Mouse (Mus musculus): ENCODE results near the gene Phyh. TPM values are rescaled to one million over a fixed set of nuclear protein-coding genes. Genes with fewer than 3 reads are reported as not detected.
"Not testable (repeated sequence)": the region's sequence is repeated elsewhere in the genome, so short reads cannot be mapped to it uniquely, and the experiment has no call there.

Gene Phyh
- total RNA-seq, 2 experiments from 2014 or later: 39.0 to 58.0 TPM

DNA sequence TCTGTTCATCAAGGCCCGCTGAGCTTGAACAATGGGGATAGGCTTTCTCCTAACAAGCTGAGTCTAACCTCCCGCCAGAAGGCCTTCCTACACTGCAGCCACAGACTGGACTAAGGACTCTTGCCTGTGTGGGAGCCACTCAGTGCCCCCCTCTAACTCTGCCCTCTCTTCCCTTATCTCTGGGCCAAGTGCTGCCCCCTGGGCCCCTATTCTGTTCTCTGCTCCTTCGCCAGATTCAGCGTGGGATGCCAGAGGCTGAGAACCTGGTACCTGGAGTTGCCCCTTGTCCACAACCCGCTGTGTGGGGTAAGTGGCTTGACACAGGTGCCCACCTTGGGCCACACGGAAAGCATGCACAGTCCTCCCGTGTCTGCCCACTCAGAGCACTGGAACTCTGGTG is 4.9 kb upstream of the Phyh start:
- no peak for ATAC-seq (replicated peaks; ENCODE audit: poor library complexity, severe bottlenecking)

DNA sequence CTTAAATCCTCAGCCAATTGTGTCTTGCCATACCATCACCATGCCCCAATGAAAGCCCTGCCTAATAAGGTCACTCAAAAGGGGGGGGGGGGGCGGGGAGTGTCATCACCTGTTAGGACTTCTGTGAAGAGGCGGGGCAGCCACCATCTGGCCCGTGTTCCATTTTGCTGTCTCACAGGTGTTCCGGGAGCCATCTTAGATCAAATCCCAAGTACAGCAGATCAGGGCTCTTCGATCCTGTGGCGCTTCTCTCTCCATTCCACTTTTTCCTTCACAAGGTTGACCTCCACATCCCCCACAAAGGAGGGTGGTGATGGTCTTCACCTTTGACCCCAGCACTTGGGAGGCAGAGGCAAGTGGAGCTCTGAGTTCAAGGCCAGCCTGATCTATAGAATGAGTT is 2.8 kb upstream of the Phyh start:
- no peak for ATAC-seq (replicated peaks; ENCODE audit: poor library complexity, severe bottlenecking)

DNA sequence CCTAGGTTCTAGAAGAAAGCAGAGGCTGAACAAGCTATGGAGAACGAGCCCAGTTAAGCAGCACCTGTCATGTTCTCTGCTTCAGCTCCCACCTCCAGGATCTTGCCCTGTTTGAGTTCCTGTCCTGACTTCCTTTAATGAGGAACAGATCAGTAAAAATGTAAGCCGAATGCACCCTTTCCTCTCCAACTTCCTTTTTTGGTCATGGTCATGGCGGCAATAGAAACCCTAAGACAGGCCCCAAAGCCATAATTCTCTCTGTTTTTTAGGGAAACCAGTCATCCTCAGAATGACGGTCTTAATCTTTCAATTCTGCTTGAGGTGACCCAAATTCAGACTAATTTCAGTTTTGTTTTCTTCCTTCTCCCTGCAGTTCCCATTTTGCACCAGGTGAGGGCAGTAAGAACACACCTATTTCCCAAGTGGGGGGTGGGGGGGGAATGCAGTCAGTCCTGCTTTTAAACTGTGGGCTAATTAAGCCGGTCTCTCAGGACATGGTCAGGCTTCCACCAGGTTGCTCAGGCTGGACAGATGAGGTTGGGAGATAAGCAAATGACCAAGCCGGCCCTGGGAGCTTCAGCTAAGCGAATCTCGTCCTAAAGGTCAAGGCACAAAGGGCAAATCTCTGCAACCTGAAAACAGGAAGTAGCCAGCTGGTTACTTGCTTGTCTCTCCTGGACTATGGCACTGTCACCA is 1.3 kb upstream of the Phyh start:
- peak; percentile 63 for ATAC-seq (replicated peaks; ENCODE audit: poor library complexity, severe bottlenecking)

DNA sequence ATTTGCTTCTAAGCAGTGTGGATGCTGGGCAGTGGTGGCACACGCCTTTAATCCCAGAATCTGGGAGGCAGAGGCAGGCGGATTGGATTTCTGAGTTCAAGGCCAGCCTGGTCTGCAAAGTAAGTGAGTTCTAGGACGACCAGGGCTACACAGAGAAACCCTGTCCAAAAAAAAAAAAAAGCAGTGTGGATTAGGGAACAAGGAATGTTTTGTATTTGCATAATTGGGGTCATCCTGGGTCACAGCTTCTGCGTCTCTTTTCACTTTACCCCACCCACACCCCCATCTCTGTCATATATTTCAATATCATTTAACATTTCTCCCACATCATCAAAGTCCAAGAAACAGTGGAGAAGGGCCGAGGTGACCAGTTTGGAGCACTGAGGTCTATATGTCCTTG is 2.2 kb downstream of the Phyh start:
- no peak for ATAC-seq (replicated peaks; ENCODE audit: poor library complexity, severe bottlenecking)

DNA sequence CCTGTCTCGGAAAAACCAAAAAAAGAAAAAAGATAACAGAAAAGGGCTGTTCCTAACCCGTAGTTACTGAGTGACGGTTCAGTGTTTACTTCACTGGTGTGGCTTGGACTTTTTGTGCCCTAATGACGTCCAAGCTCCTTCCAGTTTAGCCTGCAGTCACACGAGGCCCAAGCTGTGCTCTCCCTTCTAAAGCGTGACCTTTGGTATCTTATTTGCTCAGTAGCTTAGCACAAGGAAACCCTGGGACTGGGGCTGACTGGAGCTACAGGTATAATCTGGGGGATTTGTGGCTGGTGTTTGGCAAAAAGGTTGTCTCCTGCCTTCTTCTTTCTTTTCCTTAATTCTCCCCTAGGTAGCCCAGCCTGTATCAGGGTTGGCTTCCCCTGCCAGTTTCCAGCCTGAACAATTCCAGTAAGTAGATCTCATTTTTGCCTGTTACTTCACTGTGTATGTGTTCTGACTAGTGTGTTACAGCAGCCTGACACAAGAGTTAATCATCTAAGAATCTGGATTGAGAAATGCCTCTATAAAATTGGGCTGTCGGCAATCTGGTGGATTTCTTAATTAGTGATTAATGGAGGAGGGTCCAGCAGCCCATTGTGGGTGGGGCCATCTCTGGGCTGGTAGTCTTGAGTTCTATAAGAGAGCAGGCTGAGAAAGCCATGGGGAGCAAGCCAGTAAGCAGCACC is 3.8 kb downstream of the Phyh start:
- ATAC-seq (replicated peaks; ENCODE audit: poor library complexity, severe bottlenecking): no peak

DNA sequence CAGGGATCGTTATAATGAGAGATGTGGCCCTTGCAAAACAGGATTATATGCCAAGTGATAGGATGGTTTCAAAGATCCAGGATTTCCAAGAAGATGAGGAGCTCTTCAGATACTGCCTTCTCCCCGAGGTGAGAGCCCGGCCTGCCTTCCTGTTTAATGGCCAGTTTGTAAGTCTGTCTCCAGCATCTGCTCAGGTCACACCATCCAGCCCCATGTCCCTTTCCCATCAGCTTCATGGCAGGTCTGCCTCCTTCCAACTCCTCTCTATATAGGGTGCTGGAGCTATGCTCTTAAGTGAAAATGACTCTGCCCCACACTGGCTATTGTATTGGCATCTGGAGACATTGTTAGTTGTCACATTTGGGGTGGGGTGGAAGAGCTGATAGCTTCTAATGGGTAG is 8.6 kb downstream of the Phyh start:
- ATAC-seq (replicated peaks; ENCODE audit: poor library complexity, severe bottlenecking): no peak

DNA sequence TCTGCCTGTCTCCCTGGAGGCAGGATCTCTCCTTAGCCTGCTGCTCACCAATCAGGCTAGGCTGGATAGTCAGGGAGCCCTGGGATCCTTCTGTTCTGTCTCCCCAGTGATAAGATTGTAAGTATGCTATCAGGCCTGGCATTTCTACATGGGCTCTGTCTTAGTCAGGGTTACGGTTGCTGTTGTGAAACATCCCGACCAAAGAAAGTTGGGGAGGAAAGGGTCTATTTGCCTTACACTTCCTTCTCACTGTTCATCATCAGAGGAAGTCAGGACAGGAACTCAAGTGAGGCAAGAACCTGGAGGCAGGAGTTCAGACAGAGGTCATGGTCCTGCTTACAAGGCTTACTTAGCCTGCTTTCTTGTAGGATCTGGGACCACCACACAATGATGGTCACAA is 10.4 kb downstream of the Phyh start:
- peak; percentile 95 for ATAC-seq (replicated peaks; ENCODE audit: poor library complexity, severe bottlenecking)

DNA sequence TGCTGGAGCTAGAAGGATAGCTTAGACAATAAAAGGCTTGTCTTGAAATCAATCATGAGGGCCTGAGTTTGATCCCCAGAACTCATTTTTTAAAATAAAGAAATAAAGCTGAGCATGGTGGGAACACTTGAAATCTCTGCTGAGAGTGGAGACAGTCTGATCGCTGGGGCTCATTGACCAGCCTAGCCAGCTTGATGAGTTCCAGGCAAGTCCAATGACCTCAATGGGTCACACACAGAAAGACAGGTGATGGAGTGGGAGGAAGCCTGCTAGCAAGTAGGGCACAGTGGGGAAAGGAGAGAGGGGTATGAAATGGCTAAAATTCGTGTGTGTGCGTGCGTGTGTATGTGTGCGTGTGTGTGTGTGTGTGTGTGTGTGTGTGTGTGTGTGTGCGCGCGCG is 15.7 kb downstream of the Phyh start:
- ATAC-seq (replicated peaks; ENCODE audit: poor library complexity, severe bottlenecking): no peak

DNA sequence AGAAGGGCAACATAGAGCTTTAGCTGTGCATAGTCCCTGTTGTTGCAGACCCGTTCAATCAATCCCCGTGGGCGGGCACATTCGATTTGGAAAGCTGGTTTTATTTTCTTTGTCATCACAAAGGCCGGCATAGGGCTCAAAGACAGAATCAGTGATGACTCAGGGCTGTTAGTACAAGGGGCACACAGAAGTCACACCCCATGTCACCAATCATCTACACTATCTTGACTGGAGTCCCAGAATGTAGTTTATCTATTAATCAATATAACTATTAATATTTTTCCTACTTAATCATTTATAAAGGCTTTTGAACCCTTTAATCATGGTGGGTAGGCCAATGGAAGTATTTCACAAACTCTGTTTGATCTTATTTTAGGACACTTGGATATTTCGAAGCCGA is 19.1 kb downstream of the Phyh start:
- ATAC-seq (replicated peaks; ENCODE audit: poor library complexity, severe bottlenecking): no peak

DNA sequence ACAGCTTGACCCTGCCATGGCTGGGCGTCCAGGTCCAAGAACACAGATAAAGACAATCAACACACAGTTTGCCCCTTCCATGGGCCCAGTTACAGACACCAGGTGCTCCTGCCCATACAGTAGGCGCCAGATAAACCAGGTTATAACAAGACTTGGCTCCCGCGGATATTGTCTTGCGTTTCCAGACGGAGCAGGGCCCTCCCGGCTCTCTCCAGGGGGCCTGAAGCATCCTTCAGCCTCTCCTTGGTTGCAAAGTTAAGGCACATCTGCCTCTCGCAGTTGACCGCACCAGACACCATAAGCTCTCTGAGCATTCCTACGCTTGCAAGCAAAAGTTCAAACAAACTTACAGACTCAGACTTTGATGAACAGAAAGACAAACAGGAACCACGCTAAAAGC is 22.0 kb downstream of the Phyh start:
- no peak for ATAC-seq (replicated peaks; ENCODE audit: poor library complexity, severe bottlenecking)

DNA sequence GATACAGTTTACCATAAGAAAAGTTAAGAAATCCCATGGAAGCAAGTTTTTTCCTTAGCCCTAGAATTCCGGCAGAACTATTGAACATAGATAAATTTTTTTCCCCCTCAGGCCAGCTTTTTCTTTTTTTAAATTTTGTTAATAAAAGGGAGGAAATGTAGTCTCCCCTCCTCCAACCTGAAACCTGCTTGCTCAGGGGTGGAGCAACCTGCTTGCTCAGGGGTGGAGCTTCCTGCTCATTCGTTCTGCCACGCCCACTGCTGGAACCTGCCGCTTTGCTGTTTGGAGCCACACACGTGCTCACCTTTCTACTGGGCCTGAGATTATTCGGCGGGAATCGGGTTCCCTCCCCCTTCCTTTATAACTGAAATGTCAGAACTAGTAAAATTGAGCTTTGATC is 30.9 kb downstream of the Phyh start:
- ATAC-seq (replicated peaks; ENCODE audit: poor library complexity, severe bottlenecking): not testable (repeated sequence)

DNA sequence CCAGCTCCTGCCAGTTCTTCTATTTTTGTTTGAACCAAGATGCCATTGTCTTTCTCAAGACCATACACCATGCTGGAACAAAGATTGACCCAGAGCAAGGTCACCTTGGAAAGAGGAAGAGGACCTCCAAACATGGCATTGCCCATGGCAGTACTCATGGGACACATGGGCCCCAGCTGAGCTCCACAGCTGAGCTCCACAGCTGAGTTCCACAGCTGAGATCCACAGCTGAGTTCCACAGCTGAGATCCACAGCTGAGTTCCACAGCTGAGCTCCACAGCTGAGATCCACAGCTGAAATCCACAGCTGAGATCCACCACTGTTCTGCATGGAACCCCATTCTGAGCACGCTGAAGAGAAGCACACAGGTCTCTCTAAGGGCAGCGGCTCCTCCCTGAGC is 32.2 kb downstream of the Phyh start:
- no peak for ATAC-seq (replicated peaks; ENCODE audit: poor library complexity, severe bottlenecking)

DNA sequence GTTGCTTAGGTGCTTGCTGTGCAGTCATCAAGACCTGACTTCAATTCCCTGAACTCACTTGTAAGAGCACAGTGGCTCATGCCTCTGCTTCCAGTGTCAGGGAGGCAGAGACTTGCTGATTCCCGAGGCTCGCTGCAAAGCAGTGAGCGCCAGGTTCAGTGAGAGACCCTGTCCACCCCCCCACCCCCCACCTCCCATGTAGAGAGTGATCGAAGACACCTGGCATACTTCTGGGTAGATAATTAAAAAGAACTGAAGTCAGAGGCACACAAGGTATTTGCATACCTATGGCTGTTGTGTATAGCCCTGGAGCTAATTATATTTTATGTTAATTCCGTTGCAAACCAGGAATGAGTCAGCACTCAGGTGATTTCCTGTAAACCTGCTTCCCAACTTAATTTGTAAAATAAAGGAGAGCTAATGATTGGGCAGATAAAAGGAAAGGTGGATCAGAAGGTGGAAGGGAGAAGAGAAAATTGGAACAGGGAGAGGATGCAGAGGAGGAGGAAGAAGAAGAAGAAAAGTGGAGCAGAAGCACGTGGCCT is 35.5 kb downstream of the Phyh start:
- no peak for ATAC-seq (replicated peaks; ENCODE audit: poor library complexity, severe bottlenecking)

DNA sequence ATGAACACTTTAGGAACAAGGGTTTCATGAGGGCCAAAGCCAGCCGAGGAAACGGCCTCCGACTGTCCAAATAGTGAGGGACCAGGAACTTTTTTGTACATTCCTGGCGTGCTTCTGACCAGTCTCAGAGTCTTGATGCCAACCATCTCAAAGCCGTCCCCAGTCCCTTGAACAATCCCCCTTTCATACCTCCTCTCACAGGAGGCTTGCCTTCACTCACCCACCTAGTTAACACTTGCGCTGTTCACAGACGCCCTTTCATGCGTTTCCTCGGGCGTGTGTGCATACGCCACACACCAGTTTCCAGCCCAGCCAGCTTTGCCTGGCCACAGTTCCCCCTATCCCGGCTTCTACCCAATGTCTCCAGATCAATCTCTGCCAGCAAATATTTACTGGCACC is 39.2 kb downstream of the Phyh start:
- ATAC-seq (replicated peaks; ENCODE audit: poor library complexity, severe bottlenecking): no peak

DNA sequence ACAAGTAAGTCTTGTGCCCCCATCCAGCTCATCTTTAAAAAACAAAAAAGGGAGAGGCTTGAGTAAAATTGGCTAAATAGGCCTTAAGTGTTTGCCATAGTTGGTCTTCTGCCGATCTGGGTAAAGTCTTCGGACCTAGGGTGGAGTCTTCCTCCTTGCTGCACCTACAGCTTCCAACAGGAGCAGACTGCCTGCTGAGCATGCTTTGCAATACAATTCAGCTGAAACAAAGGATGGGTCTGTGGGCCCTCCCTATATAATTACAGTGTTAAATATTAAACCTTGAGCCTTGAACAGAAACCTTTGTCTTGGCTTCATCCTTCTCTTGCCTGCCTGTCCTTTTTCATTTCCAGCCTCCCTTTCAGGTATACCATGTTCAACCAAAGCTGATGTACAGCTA is 49.0 kb downstream of the Phyh start:
- ATAC-seq (replicated peaks; ENCODE audit: poor library complexity, severe bottlenecking): no peak

DNA sequence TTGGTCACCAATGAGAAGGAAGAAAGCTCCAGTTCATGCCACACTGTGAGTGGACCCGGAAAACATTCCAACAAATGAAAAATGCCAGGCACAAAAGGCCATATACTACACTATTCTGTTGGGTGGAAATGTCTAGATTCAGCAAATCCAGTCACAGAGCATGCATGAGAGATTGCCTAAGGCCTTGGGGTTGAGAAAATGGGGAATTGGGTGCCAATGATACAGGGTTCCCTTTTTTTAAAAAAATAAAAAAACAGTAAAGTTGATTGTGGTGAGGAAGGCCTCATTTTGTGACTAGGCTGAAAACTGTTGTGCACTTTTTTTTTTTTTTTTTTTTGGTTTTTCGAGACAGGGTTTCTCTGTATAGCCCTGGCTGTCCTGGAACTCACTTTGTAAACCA is 50.3 kb downstream of the Phyh start:
- ATAC-seq (replicated peaks; ENCODE audit: poor library complexity, severe bottlenecking): peak; percentile 90

DNA sequence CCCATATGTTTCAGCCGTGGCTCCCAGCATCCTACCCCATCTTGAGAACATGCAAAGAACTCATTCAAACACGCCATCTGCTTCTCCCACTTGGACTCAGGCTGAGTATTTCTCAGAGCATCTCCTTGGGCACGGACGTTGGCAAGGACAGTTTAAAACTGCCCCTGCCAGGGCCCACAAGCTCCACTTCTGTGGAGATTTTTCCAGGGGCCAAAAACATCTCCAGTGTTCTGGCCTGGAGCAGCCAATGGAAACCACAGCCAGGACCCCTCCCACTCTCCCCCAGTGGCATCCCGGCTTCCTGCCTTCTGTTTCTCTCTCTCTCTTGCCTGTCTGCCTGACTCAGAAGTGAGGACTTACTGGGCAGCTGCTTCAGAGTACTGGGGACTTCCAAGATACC is 57.0 kb downstream of the Phyh start, which contains the start of gene Ucma:
Gene Ucma (plus strand): TSS at position 316 of the 400 bp plus-strand sequence.
- no peak for ATAC-seq (replicated peaks; ENCODE audit: poor library complexity, severe bottlenecking)

DNA sequence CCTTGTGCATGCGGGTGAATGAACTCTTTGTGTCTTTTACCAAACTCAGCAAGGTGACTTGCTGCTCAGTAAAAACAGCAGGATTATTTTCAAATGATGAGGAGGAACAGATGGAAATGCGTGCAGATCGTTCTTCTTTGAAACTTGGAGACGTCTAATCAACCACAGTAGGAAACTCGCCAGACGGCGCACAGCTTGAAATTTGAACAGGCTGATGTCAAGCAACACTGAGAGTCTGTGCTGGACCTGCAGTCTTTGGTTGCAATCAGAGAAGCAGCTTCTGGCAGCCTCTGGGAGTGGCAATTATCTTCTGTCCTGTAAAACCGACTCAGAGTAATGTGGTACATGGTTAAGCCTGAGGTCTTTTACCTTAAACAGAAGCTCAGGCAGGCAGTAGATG is 59.3 kb downstream of the Phyh start:
- ATAC-seq (replicated peaks; ENCODE audit: poor library complexity, severe bottlenecking): no peak

DNA sequence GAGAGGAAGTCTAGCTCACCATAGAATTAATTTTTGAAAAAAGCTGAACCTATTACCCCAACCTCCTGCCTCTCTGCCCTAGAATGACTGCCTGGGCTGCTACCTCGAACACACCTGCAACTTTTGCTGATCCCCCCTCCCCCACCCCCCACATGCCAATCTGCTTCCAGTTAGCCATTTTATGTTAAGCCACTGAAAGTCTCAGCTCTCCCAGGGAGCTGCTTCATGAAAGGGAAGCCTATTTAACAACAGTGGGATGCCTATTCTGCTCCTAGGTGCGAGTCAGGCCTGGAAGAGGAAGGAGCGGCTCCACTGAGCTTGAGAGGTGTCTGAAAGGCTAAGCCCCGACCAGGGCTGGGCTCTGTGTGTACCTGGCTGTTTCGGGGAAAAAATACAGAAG is 65.2 kb downstream of the Phyh start:
- no peak for ATAC-seq (replicated peaks; ENCODE audit: poor library complexity, severe bottlenecking)

DNA sequence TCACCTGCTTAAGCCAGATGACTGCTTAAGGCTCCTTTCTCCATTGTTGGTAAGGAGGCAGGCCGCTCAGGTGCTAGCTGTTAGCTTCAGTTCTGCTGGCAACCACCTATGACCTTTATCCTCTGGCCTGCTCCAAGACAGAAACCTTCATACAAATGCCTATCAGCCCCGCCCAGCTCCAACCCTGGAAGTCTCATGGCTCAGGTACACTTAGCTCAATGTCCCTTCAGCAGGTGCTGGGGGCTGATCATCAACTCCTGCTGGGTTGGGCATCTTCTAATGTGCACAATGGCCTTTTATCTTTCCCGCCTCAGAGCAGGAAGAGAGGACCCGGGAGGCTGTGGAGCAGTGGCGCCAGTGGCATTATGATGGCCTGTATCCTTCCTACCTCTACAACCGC is 66.2 kb downstream of the Phyh start:
- no peak for ATAC-seq (replicated peaks; ENCODE audit: poor library complexity, severe bottlenecking)

DNA sequence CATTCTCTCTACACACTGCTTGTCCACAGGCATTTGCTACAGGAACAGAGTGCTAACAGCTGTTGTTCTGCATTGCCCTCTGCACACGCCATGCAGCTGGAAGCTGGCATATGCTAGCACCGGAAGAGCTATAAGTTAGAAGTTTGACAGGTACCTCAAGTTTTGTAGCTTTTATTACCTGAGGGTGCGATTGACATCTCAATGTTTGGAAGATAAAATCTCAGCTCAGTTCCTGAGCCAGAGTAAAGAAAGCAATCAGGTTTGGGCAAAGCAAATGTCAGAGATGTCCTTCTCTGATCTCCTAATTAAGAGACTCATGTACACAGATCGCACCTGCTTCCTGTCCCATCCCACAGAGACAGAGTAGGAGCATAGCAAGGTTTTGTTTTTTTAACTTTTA is 68.0 kb downstream of the Phyh start:
- ATAC-seq (replicated peaks; ENCODE audit: poor library complexity, severe bottlenecking): no peak

Measured in granulocyte monocyte progenitor cell, adult 5-6 weeks (primary cell).